Mouse (Mus musculus) small intestine, adult 2 months (tissue): ENCODE data around the gene Cfap298. TPM values are rescaled to one million over a fixed set of nuclear protein-coding genes. Genes with fewer than 3 reads are reported as not detected.

Experiments
- H3K27ac ChIP-seq: fragments of 200-500 bp; 2 replicates; pipeline ENCODE4 v1.5.1; 2012; ENCODE audit warnings: low read depth, low read length, control low read depth, inconsistent platforms; ENCODE audit not compliant: insufficient read depth
- H3K27me3 ChIP-seq: fragments of 200-500 bp; 2 replicates; pipeline ENCODE4 v1.6.1; 2012; ENCODE audit warnings: mild to moderate bottlenecking, moderate library complexity, low read length, inconsistent platforms; ENCODE audit not compliant: control insufficient read depth, insufficient read depth
- H3K36me3 ChIP-seq: fragments of 200-500 bp; 2 replicates; pipeline ENCODE4 v1.6.1; 2012; ENCODE audit warnings: mild to moderate bottlenecking, low read length, control low read depth, inconsistent platforms; ENCODE audit not compliant: control insufficient read depth, insufficient read depth
- H3K4me1 ChIP-seq: fragments of 200-500 bp; 2 replicates; pipeline ENCODE4 v1.6.1; 2012; ENCODE audit warnings: low read length, inconsistent platforms, mixed read lengths; ENCODE audit not compliant: control insufficient read depth, insufficient read depth, insufficient read length
- H3K4me3 ChIP-seq: fragments of 200-500 bp; 2 replicates; pipeline ENCODE4 v1.5.1; 2012; ENCODE audit warnings: low read depth, mild to moderate bottlenecking, control low read depth, inconsistent platforms, low read length, moderate library complexity
- CTCF ChIP-seq: fragments of 200-500 bp; IDR thresholded peaks from 2 replicates; pipeline ENCODE4 v1.5.1; 2012; ENCODE audit warnings: low read depth, mild to moderate bottlenecking, control low read depth, inconsistent platforms, low read length, moderate library complexity, mixed read lengths; ENCODE audit not compliant: insufficient replicate concordance, insufficient read length; ENCODE audit errors: extremely low read depth
- POLR2A ChIP-seq: fragments of 200-500 bp; IDR thresholded peaks from 2 replicates; pipeline ENCODE4 v1.6.1; 2012; ENCODE audit warnings: low read depth, mild to moderate bottlenecking, control low read depth, inconsistent platforms, low read length, moderate library complexity
- WGBS: fragments of 180-500 bp; shearing (Covaris S2); methylation state at CpG from one replicate; pipeline ENCODE4 v1.1.7; 2018; 5-methylcytosine and 5-hydroxymethylcytosine counted together
- polyA plus RNA-seq: library from polyadenylated mRNA; depleted of rRNA; stranded (reverse); fragments of >200 nt; gene quantifications from 2 replicates; pipeline ENCODE4 v1.2.3, GENCODE M21; 2012; rRNA removed

The Cfap298 gene
- polyA plus RNA-seq, 1 experiment: 19.2 TPM

DNA sequence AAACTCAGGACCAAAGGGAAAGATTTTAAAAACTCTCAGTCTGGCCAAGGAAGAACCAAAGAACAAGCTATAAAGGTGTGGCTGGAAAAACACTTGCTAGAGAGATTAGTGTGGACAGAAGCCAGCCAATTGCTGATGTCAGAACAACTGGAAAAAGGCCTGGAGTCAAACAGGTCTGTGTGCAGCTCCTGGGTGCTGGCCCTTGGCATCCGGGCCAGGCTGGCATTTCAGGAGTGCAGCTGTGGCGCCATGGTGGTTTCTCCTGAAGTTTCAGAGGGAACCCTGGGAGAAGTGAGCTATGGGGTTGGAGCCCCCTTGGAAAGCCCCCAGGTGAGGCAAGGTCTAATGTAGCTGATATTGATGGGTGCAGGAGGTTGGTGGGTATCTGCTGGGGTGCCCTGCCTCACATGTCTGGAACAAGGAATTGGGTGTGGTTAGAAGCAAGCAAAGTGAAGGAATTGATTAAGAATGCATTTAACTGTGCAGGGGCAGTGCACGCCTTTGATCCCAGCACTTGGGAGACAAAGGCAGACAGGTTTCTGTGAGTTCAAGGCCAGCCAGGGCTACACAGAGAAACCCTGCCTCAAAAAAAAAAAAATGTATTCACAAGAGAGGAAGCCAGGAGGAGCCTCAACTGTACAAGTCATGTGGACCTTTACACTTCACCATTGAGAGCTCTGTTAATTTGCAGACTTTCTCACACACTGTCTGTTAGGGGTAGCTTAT lies 56.6 kb downstream of the Cfap298 start:
- no peak for TF ChIP-seq POLR2A
- no peak for TF ChIP-seq CTCF
- Histone ChIP-seq H3K27ac (no peak overlapping the region), H3K4me1 (no peaks in the 10 kb centered on the region), H3K27me3 (peaks cover 2% of the 10 kb centered on the region; the same call in 1 of the 2 replicates), H3K36me3 (no peaks in the 10 kb centered on the region), H3K4me3 (no peak overlapping the region)
- WGBS: 50% methylated on average over 3 of the region's 3 CpGs

Other genes with a start within 250 kb of the Cfap298 start
- 11.9 and 20.3 TPM in 2 replicates for gene Mis18a, start 207.7 kb downstream of the Cfap298 start, polyA plus RNA-seq
- gene Mrap, start 196.9 kb downstream of the Cfap298 start, polyA plus RNA-seq: 1.2 and 1.4 TPM in 2 replicates
- gene Urb1, start 124.7 kb downstream of the Cfap298 start, polyA plus RNA-seq: 1.8 and 1.9 TPM in 2 replicates
- gene Eva1c, start 108.4 kb downstream of the Cfap298 start, polyA plus RNA-seq: 0.19 and 0.50 TPM in 2 replicates
- 16.4 and 28.4 TPM in 2 replicates for gene Synj1, start 76.2 kb upstream of the Cfap298 start, polyA plus RNA-seq
- 2.9 and 7.3 TPM in 2 replicates for gene Paxbp1, start 109.4 kb upstream of the Cfap298 start, polyA plus RNA-seq
- gene 4932438H23Rik, start 160.0 kb upstream of the Cfap298 start, polyA plus RNA-seq: 0.71 and 1.6 TPM in 2 replicates